Mouse (Mus musculus) limb, embryonic 11.5 days (tissue): ENCODE measurements around the gene Ablim2. TPM values are rescaled to one million over a fixed set of nuclear protein-coding genes. Genes with fewer than 3 reads are reported as not detected.

Source experiments
- ATAC-seq: fragments of 200-750 bp; cut with Nextera tagmentation; 2 replicates; pipeline ENCODE4 v1.8.0; 2017; ENCODE audit warnings: low read depth; ENCODE audit not compliant: insufficient number of reproducible peaks, low FRiP score, low TSS enrichment
- DNase-seq: peaks from one replicate; pipeline ENCODE4 v3.0.0-alpha.2; 2015; ENCODE audit warnings: low spot score
- H3K27ac ChIP-seq: fragments of 300-500 bp; sonication (generic); replicated peaks from 2 replicates; pipeline ENCODE4 v1.5.1; 2014; ENCODE audit warnings: low read depth, mild to moderate bottlenecking, low read length
- H3K27me3 ChIP-seq: fragments of 300-500 bp; sonication (generic); 2 replicates; pipeline ENCODE4 v1.6.1; 2014; ENCODE audit warnings: mild to moderate bottlenecking, low read length, mixed read lengths; ENCODE audit not compliant: control insufficient read depth, insufficient read depth
- H3K36me3 ChIP-seq: fragments of 300-500 bp; sonication (generic); 2 replicates; pipeline ENCODE4 v1.6.1; 2014; ENCODE audit warnings: mild to moderate bottlenecking, low read length, moderate library complexity, mixed read lengths; ENCODE audit not compliant: control insufficient read depth, insufficient read depth
- H3K4me1 ChIP-seq: fragments of 300-500 bp; sonication (generic); 2 replicates; pipeline ENCODE4 v1.6.1; 2014; ENCODE audit warnings: low read length, mixed read lengths; ENCODE audit not compliant: control insufficient read depth, insufficient read depth
- H3K4me2 ChIP-seq: fragments of 300-500 bp; sonication (generic); 2 replicates; pipeline ENCODE4 v1.6.1; 2014; ENCODE audit warnings: low read depth, mild to moderate bottlenecking, moderate library complexity; ENCODE audit not compliant: severe bottlenecking
- H3K4me3 ChIP-seq: fragments of 300-500 bp; sonication (generic); 2 replicates; pipeline ENCODE4 v1.5.1; 2014; ENCODE audit warnings: low read depth, low read length
- H3K9ac ChIP-seq: fragments of 300-500 bp; sonication (generic); 2 replicates; pipeline ENCODE4 v1.6.1; 2014; ENCODE audit warnings: mild to moderate bottlenecking, low read length
- H3K9me3 ChIP-seq: fragments of 300-500 bp; sonication (generic); 2 replicates; pipeline ENCODE4 v1.6.1; 2016; ENCODE audit warnings: low read length; ENCODE audit not compliant: control insufficient read depth
- WGBS: fragments of 180-500 bp; shearing (Covaris S2); extraction: QIAGEN DNeasy Blood & Tissue Kit; methylation state at CpG from one replicate; pipeline ENCODE4 v1.1.7; 2014; 5-methylcytosine and 5-hydroxymethylcytosine counted together
- polyA plus RNA-seq: library from polyadenylated mRNA; unstranded; fragments of >200 nt; fragmentation: Nextera tagmentation; extraction: Ambion mirVana; gene quantifications from 2 replicates; pipeline ENCODE4 v1.2.1, GENCODE M21; 2014

Gene Ablim2
- polyA plus RNA-seq, 1 experiment from 2014 or later, result 1.3 TPM

- no peaks in the 10 kb centered on the region for H3K9me3 ChIP-seq
- WGBS, result 9% methylated on average over 10 of the region's 10 CpGs
- no peaks in the 10 kb centered on the region for H3K4me1 ChIP-seq
- no peak overlapping the region for H3K4me3 ChIP-seq
- no peaks in the 10 kb centered on the region for H3K36me3 ChIP-seq
- H3K4me2 ChIP-seq, result no peak overlapping the region
- DNase-seq (no peak), ATAC-seq (no peak)
- H3K9ac ChIP-seq, result no peak overlapping the region
- no peak overlapping the region for H3K27ac ChIP-seq
- peaks cover 14% of the 10 kb centered on the region for H3K27me3 ChIP-seq
Observed at GRCm38 (mm10) chr5:35740716-35741115, 17.0 kb upstream of the Ablim2 start.

GRCm38 (mm10) chr5:35741225-35741820 is 16.4 kb upstream of the Ablim2 start:
- Histone ChIP-seq H3K36me3 (no peaks in the 10 kb centered on the region), H3K9ac (no peak overlapping the region), H3K27ac (no peak overlapping the region), H3K27me3 (peaks cover 14% of the 10 kb centered on the region), H3K4me2 (no peak overlapping the region), H3K9me3 (no peaks in the 10 kb centered on the region), H3K4me3 (no peak overlapping the region), H3K4me1 (no peaks in the 10 kb centered on the region)
- WGBS, result 48% methylated on average over 13 of the region's 13 CpGs
- DNase-seq (no peak), ATAC-seq (no peak)

- 76% methylated on average over 8 of the region's 8 CpGs for WGBS
- peaks cover 14% of the 10 kb centered on the region for H3K27me3 ChIP-seq
- no peaks in the 10 kb centered on the region for H3K36me3 ChIP-seq
- no peak overlapping the region for H3K4me3 ChIP-seq
- no peaks in the 10 kb centered on the region for H3K4me1 ChIP-seq
- no peak overlapping the region for H3K4me2 ChIP-seq
- H3K27ac ChIP-seq, result no peak overlapping the region
- H3K9ac ChIP-seq, result no peak overlapping the region
- no peak for DNase-seq
- no peaks in the 10 kb centered on the region for H3K9me3 ChIP-seq
- no peak for ATAC-seq
Observed at GRCm38 (mm10) chr5:35743238-35743951, 14.3 kb upstream of the Ablim2 start.

- Histone ChIP-seq H3K4me1 (no peaks in the 10 kb centered on the region), H3K4me2 (no peak overlapping the region), H3K36me3 (no peaks in the 10 kb centered on the region), H3K4me3 (no peak overlapping the region), H3K27me3 (peaks cover 14% of the 10 kb centered on the region), H3K27ac (no peak overlapping the region), H3K9ac (no peak overlapping the region), H3K9me3 (no peaks in the 10 kb centered on the region)
- WGBS, result 82% methylated on average over 7 of the region's 7 CpGs
- no peak for DNase-seq
- ATAC-seq, result no peak
Observed at GRCm38 (mm10) chr5:35743990-35744722, 13.5 kb upstream of the Ablim2 start.

- H3K9ac ChIP-seq, result no peak overlapping the region
- no peak for DNase-seq
- H3K4me2 ChIP-seq, result no peak overlapping the region
- H3K4me3 ChIP-seq, result no peak overlapping the region
- ATAC-seq, result no peak
- H3K36me3 ChIP-seq, result no peaks in the 10 kb centered on the region
- H3K9me3 ChIP-seq, result no peaks in the 10 kb centered on the region
- H3K27ac ChIP-seq, result no peak overlapping the region
- peaks cover 7% of the 10 kb centered on the region; the same call in 1 of the 2 replicates for H3K27me3 ChIP-seq
- H3K4me1 ChIP-seq, result no peaks in the 10 kb centered on the region
- 78% methylated on average over 5 of the region's 5 CpGs for WGBS
Observed at GRCm38 (mm10) chr5:35745406-35745805, 12.3 kb upstream of the Ablim2 start.

- H3K9ac ChIP-seq, result no peak overlapping the region
Observed at GRCm38 (mm10) chr5:35746910-35747309, 10.8 kb upstream of the Ablim2 start.

GRCm38 (mm10) chr5:35749416-35749815 is 8.3 kb upstream of the Ablim2 start:
- H3K9ac ChIP-seq, result no peak overlapping the region
- 47% methylated on average over 3 of the region's 3 CpGs for WGBS
- DNase-seq, result no peak
- no peaks in the 10 kb centered on the region for H3K4me1 ChIP-seq
- H3K9me3 ChIP-seq, result no peaks in the 10 kb centered on the region
- H3K4me3 ChIP-seq, result no peak overlapping the region
- no peak overlapping the region for H3K27ac ChIP-seq
- H3K4me2 ChIP-seq, result no peak overlapping the region
- no peak for ATAC-seq
- H3K27me3 ChIP-seq, result no peaks in the 10 kb centered on the region
- no peaks in the 10 kb centered on the region for H3K36me3 ChIP-seq

More at GRCm38 (mm10) chr5:35746910-35747309, 10.8 kb upstream of the Ablim2 start:
- Histone ChIP-seq H3K4me3 (no peak overlapping the region), H3K36me3 (no peaks in the 10 kb centered on the region), H3K9me3 (no peaks in the 10 kb centered on the region), H3K27ac (no peak overlapping the region), H3K27me3 (no peaks in the 10 kb centered on the region), H3K4me1 (no peaks in the 10 kb centered on the region), H3K4me2 (no peak overlapping the region)
- ATAC-seq (no peak), DNase-seq (peak; percentile 82)
- WGBS, result 28% methylated on average over 4 of the region's 4 CpGs

- Histone ChIP-seq H3K9ac (no peak overlapping the region), H3K36me3 (no peaks in the 10 kb centered on the region), H3K4me3 (no peak overlapping the region), H3K27me3 (no peaks in the 10 kb centered on the region), H3K4me2 (no peak overlapping the region), H3K4me1 (no peaks in the 10 kb centered on the region), H3K9me3 (no peaks in the 10 kb centered on the region), H3K27ac (no peak overlapping the region)
- 73% methylated on average over 1 of the region's 1 CpGs for WGBS
- DNase-seq (no peak), ATAC-seq (no peak)
Observed at GRCm38 (mm10) chr5:35750026-35750425, 7.7 kb upstream of the Ablim2 start.
